Mouse (Mus musculus): ENCODE measurements around the gene Il1r1. TPM values are rescaled to one million over a fixed set of nuclear protein-coding genes. Genes with fewer than 3 reads are reported as not detected.
"Not testable (repeated sequence)": the region's sequence is repeated elsewhere in the genome, so short reads cannot be mapped to it uniquely, and the experiment has no call there.

Il1r1 gene
- total RNA-seq, 2 experiments from 2014 or later = 4.5 TPM

- DNase-seq = no peak
Observed at GRCm38 (mm10) chr1:40271486-40272055, 46.7 kb downstream of the Il1r1 start.

- no peak for DNase-seq
Observed at GRCm38 (mm10) chr1:40272204-40272603, 47.3 kb downstream of the Il1r1 start.

- no peak for DNase-seq
Observed at GRCm38 (mm10) chr1:40273491-40273890, 48.6 kb downstream of the Il1r1 start.

GRCm38 (mm10) chr1:40275285-40276013 is 50.6 kb downstream of the Il1r1 start:
- DNase-seq = no peak

- no peak for DNase-seq
Observed at GRCm38 (mm10) chr1:40277944-40278343, 53.1 kb downstream of the Il1r1 start.

GRCm38 (mm10) chr1:40278720-40279119 is 53.8 kb downstream of the Il1r1 start:
- no peak for DNase-seq

GRCm38 (mm10) chr1:40279182-40279743 is 54.4 kb downstream of the Il1r1 start:
- no peak for DNase-seq

- DNase-seq = no peak
Observed at GRCm38 (mm10) chr1:40281950-40282349, 57.1 kb downstream of the Il1r1 start.

GRCm38 (mm10) chr1:40282394-40282793 is 57.5 kb downstream of the Il1r1 start:
- peak; percentile 25 to 38 for DNase-seq

- no peak for DNase-seq
Observed at GRCm38 (mm10) chr1:40283995-40284394, 59.1 kb downstream of the Il1r1 start.

- no peak for DNase-seq
Observed at GRCm38 (mm10) chr1:40290489-40291255, 65.8 kb downstream of the Il1r1 start.

GRCm38 (mm10) chr1:40292231-40292630 is 67.4 kb downstream of the Il1r1 start:
- no peak for DNase-seq

GRCm38 (mm10) chr1:40293891-40294290 is 69.0 kb downstream of the Il1r1 start:
- no peak for DNase-seq

- no peak for DNase-seq
Observed at GRCm38 (mm10) chr1:40294824-40295223, 69.9 kb downstream of the Il1r1 start.

GRCm38 (mm10) chr1:40298053-40298452 is 73.2 kb downstream of the Il1r1 start:
- no peak for DNase-seq

GRCm38 (mm10) chr1:40303179-40303866 is 78.4 kb downstream of the Il1r1 start:
- no peak for DNase-seq

- DNase-seq = not testable (repeated sequence)
Observed at GRCm38 (mm10) chr1:40304321-40304720, 79.4 kb downstream of the Il1r1 start.

- DNase-seq = no peak
Observed at GRCm38 (mm10) chr1:40306111-40306510, 81.2 kb downstream of the Il1r1 start.

GRCm38 (mm10) chr1:40311123-40311522 is 86.2 kb downstream of the Il1r1 start:
- DNase-seq = peak; percentile 8 to 25

- no peak for DNase-seq
Observed at GRCm38 (mm10) chr1:40311625-40312024, 86.7 kb downstream of the Il1r1 start.

- DNase-seq = no peak
Observed at GRCm38 (mm10) chr1:40314016-40314415, 89.1 kb downstream of the Il1r1 start.

GRCm38 (mm10) chr1:40317657-40318056 is 92.8 kb downstream of the Il1r1 start:
- no peak for DNase-seq

Measured in adrenal gland, postnatal 36 days (tissue).